Mouse (Mus musculus): ENCODE measurements around the gene Muc13.

DNA sequence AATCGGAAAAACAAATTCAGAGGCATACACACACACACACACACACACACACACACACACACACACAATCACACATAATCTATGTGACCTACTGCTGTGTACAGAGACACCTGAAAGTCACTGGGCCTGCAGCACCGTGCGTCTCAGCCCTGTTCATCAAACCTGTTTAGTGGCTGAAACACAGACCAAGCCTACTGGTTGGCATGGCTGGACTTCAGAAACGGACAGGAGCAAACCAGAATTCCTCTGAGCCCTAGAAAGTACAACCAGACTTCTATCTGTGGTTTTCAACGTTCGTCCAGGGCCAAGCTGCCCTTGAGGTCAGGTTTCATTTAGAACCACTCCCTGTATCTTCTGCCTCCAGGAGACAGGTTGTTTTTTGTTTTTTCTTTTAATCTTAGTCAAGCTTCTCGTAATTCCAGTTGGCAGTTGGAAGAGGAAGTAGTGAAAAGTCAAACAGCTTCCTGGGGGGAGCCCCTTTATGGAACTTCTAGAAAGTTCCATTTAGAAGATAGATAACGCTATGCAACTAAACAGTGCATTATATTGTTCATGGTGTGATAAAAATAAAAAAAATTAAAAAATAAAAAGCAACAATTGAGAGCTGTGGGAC lies 8.6 kb upstream of the Muc13 start:
- TF ChIP-seq CTCF (IDR thresholded peaks at IDR 0.05; ENCODE audit: low read depth): no peak
- TF ChIP-seq EP300 (optimal IDR thresholded peaks at IDR 0.05): no peak
